Mouse (Mus musculus): ENCODE results near the gene Cnot8. TPM values are rescaled to one million over a fixed set of nuclear protein-coding genes. Genes with fewer than 3 reads are reported as not detected.

The Cnot8 gene
- polyA plus RNA-seq, 1 experiment = 47.2 TPM

DNA sequence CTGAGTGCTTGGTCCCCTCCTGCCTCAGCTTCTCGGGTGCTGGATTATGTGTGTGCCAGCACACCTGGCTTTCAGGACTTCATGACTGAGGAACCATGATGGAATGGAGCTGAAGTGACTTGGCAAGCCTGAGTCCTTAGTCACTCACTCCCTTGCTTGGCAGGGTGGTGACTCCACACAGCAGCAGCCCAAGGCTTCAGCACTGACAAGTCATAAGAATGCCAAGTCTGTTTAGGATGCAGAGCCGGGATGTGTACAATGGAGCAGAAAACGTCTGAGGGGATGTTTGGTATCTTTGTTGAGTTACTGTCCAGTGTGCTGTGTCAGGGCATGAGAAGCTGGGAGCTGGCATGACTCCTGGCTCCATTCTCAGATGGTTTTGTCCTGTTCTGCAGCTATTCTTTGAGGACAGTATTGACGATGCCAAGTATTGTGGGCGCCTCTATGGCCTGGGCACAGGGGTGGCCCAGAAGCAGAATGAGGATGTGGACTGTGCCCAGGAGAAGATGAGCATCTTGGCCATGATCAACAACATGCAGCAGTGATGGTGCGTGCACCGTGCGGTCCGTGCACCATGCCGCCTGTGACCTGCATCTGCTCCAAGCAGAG is 13.2 kb downstream of the Cnot8 start:
- TF ChIP-seq POLR2A (IDR thresholded peaks at IDR 0.05; ENCODE audit: low read depth, low read length) (no peak), CTCF (conservative IDR thresholded peaks at IDR 0.05; ENCODE audit: insufficient read depth, insufficient read length, low read depth, low read length) (no peak)
- Histone ChIP-seq H3K4me1 (ENCODE audit: control insufficient read depth, insufficient read depth, low read length) (no peaks in the 10 kb centered on the region), H3K27ac (ENCODE audit: insufficient read depth, low read depth, low read length) (no peak overlapping the region), H3K27me3 (replicated peaks; ENCODE audit: control insufficient read depth, insufficient read depth, low read length) (no peaks in the 10 kb centered on the region), H3K36me3 (ENCODE audit: control insufficient read depth, insufficient read depth, low read length) (no peaks in the 10 kb centered on the region; the same call in none of the 2 replicates), H3K4me3 (ENCODE audit: insufficient read depth, low read depth, low read length) (no peak overlapping the region)
- no peak for DNase-seq
- WGBS = 86% methylated on average over 10 of the region's 10 CpGs

DNA sequence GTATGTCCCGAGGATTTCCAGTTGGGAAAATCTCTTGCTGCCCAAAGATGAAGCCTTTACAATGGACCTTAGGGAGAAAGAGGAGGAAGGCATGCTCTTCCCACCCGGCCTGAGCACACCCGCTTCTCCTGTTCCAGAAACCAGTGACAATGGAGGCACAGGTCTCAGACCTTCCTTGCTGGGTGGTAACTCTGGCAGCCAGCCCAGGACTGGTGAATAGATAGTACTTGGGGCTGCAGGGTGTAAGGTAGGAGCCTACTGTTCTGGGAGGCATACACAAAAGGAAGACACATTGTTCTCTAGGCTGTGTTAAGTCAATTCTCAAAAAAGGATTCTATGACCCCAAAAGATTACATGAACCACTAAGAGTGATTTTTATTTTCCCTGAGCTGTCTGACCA is 16.7 kb downstream of the Cnot8 start:
- Histone ChIP-seq H3K27me3 (replicated peaks; ENCODE audit: control insufficient read depth, insufficient read depth, low read length) (no peaks in the 10 kb centered on the region), H3K27ac (ENCODE audit: insufficient read depth, low read depth, low read length) (no peak overlapping the region), H3K36me3 (ENCODE audit: control insufficient read depth, insufficient read depth, low read length) (no peaks in the 10 kb centered on the region; the same call in 1 of the 2 replicates), H3K4me1 (ENCODE audit: control insufficient read depth, insufficient read depth, low read length) (no peaks in the 10 kb centered on the region), H3K4me3 (ENCODE audit: insufficient read depth, low read depth, low read length) (no peak overlapping the region)
- no peak for DNase-seq
- 78% methylated on average over 3 of the region's 3 CpGs for WGBS
- TF ChIP-seq POLR2A (IDR thresholded peaks at IDR 0.05; ENCODE audit: low read depth, low read length) (no peak), CTCF (conservative IDR thresholded peaks at IDR 0.05; ENCODE audit: insufficient read depth, insufficient read length, low read depth, low read length) (no peak)

DNA sequence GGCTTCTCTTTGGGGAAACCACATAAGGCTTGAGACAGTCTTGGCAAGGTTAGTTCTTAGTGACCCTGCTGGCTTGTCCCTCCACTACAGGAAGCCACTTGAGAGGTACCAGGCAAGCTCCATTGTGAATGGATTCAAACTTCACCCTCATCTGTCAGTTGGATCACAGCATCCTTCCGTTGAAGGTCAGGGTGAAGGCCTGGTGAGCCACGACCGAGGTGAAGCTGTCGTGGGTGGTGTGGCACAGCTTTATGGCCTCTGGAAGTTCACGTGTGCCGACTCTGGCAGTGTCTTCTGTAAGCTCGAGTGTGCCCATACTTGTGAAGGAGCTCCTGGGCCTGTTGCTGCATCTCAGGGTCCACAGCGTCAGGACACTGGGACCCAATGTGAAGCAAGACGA is 17.4 kb downstream of the Cnot8 start:
- Histone ChIP-seq H3K4me3 (ENCODE audit: insufficient read depth, low read depth, low read length) (no peak overlapping the region), H3K27me3 (replicated peaks; ENCODE audit: control insufficient read depth, insufficient read depth, low read length) (no peaks in the 10 kb centered on the region), H3K36me3 (ENCODE audit: control insufficient read depth, insufficient read depth, low read length) (no peaks in the 10 kb centered on the region; the same call in 1 of the 2 replicates), H3K4me1 (ENCODE audit: control insufficient read depth, insufficient read depth, low read length) (no peaks in the 10 kb centered on the region; the same call in 1 of the 2 replicates), H3K27ac (ENCODE audit: insufficient read depth, low read depth, low read length) (no peak overlapping the region)
- TF ChIP-seq CTCF (conservative IDR thresholded peaks at IDR 0.05; ENCODE audit: insufficient read depth, insufficient read length, low read depth, low read length) (no peak), POLR2A (IDR thresholded peaks at IDR 0.05; ENCODE audit: low read depth, low read length) (no peak)
- 74% methylated on average over 9 of the region's 9 CpGs for WGBS
- DNase-seq = no peak

DNA sequence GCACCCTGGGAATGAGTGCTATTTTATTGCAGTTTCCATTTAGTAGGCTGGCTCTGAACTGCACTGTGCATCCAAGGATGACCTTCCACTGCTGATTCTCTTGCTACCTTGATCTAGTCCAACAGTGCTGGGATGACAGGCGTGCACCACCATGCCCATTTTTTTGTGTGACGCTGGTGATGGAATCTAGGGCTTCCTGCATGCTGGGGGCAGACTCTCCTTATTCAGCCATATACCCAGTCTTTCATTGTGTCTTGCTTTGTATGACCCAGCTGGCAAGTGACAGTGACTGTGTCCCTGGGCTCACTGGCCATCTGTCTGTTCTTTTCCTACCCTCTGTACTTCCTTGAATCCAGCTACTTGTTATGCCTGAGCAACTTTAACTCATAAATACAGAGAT is 19.8 kb downstream of the Cnot8 start:
- Histone ChIP-seq H3K27me3 (replicated peaks; ENCODE audit: control insufficient read depth, insufficient read depth, low read length) (no peaks in the 10 kb centered on the region), H3K4me1 (ENCODE audit: control insufficient read depth, insufficient read depth, low read length) (no peaks in the 10 kb centered on the region; the same call in 1 of the 2 replicates), H3K4me3 (ENCODE audit: insufficient read depth, low read depth, low read length) (no peak overlapping the region), H3K27ac (ENCODE audit: insufficient read depth, low read depth, low read length) (no peak overlapping the region), H3K36me3 (ENCODE audit: control insufficient read depth, insufficient read depth, low read length) (no peaks in the 10 kb centered on the region; the same call in 1 of the 2 replicates)
- DNase-seq = no peak
- TF ChIP-seq POLR2A (IDR thresholded peaks at IDR 0.05; ENCODE audit: low read depth, low read length) (no peak), CTCF (conservative IDR thresholded peaks at IDR 0.05; ENCODE audit: insufficient read depth, insufficient read length, low read depth, low read length) (no peak)
- WGBS = 96% methylated on average over 2 of the region's 2 CpGs

DNA sequence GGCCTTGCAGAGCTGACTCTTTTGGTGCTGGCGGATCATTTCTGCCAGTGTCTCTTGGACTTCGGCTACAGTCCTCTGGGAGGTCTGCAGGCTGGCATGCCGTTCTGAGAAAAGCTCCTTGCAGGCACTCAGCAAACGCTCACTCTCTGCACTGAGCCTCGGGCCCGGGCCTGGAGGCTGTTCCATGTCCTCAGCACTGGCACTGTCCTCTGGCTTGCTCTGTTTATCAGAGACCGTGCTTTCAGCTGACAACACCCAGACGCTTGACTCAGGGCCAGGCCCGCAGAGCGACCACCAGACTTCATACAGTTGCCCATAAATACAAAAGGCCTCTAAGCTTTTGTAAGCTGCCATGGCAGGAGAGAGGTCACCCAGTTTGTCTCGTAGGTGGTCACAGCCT is 21.1 kb downstream of the Cnot8 start:
- TF ChIP-seq POLR2A (IDR thresholded peaks at IDR 0.05; ENCODE audit: low read depth, low read length) (no peak), CTCF (conservative IDR thresholded peaks at IDR 0.05; ENCODE audit: insufficient read depth, insufficient read length, low read depth, low read length) (no peak)
- no peaks in the 10 kb centered on the region for H3K27me3 ChIP-seq (replicated peaks; ENCODE audit: control insufficient read depth, insufficient read depth, low read length)
- no peak overlapping the region for H3K4me3 ChIP-seq (ENCODE audit: insufficient read depth, low read depth, low read length)
- WGBS = 89% methylated on average over 11 of the region's 11 CpGs
- H3K4me1 ChIP-seq (ENCODE audit: control insufficient read depth, insufficient read depth, low read length) = no peaks in the 10 kb centered on the region; the same call in 1 of the 2 replicates
- H3K36me3 ChIP-seq (ENCODE audit: control insufficient read depth, insufficient read depth, low read length) = no peaks in the 10 kb centered on the region; the same call in 1 of the 2 replicates
- no peak overlapping the region for H3K27ac ChIP-seq (ENCODE audit: insufficient read depth, low read depth, low read length)
- DNase-seq = no peak

DNA sequence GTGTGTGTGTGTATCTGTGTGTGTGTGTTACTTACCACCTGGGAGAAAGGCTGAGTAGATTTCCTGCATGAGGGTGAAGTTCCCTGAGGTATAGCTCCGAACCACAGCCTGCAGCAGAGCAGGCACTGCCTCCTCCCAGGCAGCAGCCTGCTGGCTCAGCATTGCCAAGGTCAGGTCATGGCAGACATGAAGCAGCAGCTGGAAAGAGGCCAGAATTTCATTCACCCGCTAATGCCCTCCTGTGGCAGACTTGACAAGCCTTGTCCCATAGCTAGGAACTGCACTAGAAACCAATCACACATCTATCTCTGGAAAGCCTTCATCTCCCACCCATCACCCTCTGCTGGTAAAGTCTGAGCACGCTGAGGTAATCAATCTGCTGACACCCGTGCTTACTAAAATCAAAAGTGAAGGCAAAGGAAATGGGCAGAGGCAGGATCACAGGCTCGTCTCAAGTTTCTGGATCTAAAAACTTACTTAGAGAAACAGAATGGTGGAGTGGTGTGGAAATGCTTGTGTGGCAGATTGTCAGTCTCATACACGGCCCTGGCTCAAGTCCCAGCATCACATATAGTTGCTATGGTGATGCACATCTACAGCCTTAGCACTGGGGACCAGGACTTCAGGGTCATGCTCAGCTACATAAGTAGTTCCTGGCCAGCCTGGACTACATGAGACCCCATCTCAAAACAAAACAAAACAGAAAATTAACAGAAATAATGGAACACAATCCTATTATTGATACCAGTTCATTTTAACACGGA is 22.6 kb downstream of the Cnot8 start:
- TF ChIP-seq POLR2A (IDR thresholded peaks at IDR 0.05; ENCODE audit: low read depth, low read length) = no peak
- peak; percentile 55 for TF ChIP-seq CTCF (conservative IDR thresholded peaks at IDR 0.05; ENCODE audit: insufficient read depth, insufficient read length, low read depth, low read length)
- Histone ChIP-seq H3K27me3 (replicated peaks; ENCODE audit: control insufficient read depth, insufficient read depth, low read length) (no peaks in the 10 kb centered on the region), H3K27ac (ENCODE audit: insufficient read depth, low read depth, low read length) (no peak overlapping the region), H3K4me1 (ENCODE audit: control insufficient read depth, insufficient read depth, low read length) (no peaks in the 10 kb centered on the region; the same call in 1 of the 2 replicates), H3K4me3 (ENCODE audit: insufficient read depth, low read depth, low read length) (no peak overlapping the region), H3K36me3 (ENCODE audit: control insufficient read depth, insufficient read depth, low read length) (no peaks in the 10 kb centered on the region; the same call in 1 of the 2 replicates)
- WGBS = 27% methylated on average over 7 of the region's 7 CpGs
- DNase-seq = peak; percentile 91

DNA sequence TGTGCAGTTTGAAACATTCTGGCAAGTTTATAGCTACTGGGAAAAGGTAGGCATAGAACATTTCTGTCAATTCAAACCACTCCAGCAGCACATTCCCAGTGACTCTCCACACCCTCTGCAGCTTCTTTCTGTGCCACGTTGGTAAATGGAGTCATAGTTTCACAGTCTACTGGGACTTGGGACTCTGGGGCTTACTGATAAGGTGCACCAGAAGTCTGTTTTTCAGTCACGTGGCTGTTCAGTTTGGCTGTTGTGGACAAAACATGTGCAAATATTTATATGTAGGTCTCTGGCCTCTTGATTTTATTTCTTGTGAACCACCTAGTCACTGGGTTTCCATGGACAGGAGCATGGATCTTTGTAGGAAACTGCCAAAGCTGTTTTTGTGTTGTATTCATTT is 23.6 kb downstream of the Cnot8 start:
- 81% methylated on average over 2 of the region's 2 CpGs for WGBS
- no peak for DNase-seq
- H3K4me1 ChIP-seq (ENCODE audit: control insufficient read depth, insufficient read depth, low read length) = no peaks in the 10 kb centered on the region; the same call in 1 of the 2 replicates

More for the DNA sequence above, 23.6 kb downstream of the Cnot8 start:
- no peak overlapping the region for H3K27ac ChIP-seq (ENCODE audit: insufficient read depth, low read depth, low read length)
- TF ChIP-seq POLR2A (IDR thresholded peaks at IDR 0.05; ENCODE audit: low read depth, low read length) (no peak), CTCF (conservative IDR thresholded peaks at IDR 0.05; ENCODE audit: insufficient read depth, insufficient read length, low read depth, low read length) (no peak)
- H3K27me3 ChIP-seq (replicated peaks; ENCODE audit: control insufficient read depth, insufficient read depth, low read length) = no peaks in the 10 kb centered on the region
- no peaks in the 10 kb centered on the region for H3K36me3 ChIP-seq (ENCODE audit: control insufficient read depth, insufficient read depth, low read length)
- H3K4me3 ChIP-seq (ENCODE audit: insufficient read depth, low read depth, low read length) = no peak overlapping the region
